Mouse (Mus musculus) MEL (cell line): Measurements from ENCODE around the gene Slit2. TPM values are rescaled to one million over a fixed set of nuclear protein-coding genes. Genes with fewer than 3 reads are reported as not detected.

Experiments used
- DNase-seq: peaks from one replicate; pipeline ENCODE4 v3.0.0; 2011; ENCODE audit warnings: low read depth, low spot score
- H3K27ac ChIP-seq: 2 replicates; pipeline ENCODE4 v1.5.1; 2012; ENCODE audit warnings: low read depth, mild to moderate bottlenecking, control low read depth, low read length, moderate library complexity; ENCODE audit not compliant: control insufficient read depth
- H3K27me3 ChIP-seq, 2 experiments: fragments of 150-350 bp in 1 of 2; sonication (generic) in 1 of 2; 2 replicates each; pipeline ENCODE4 v1.6.1; 2012; ENCODE audit warnings: low read length in 2 of 2, mild to moderate bottlenecking in 2 of 2, improper control_type of control experiment in 1 of 2, moderate library complexity in 1 of 2; ENCODE audit not compliant: insufficient read depth in 2 of 2, control insufficient read depth in 1 of 2
- H3K36me3 ChIP-seq, 2 experiments: 2 replicates each; pipeline ENCODE4 v1.6.1; 2012 to 2014; ENCODE audit warnings: low read length in 2 of 2, improper control_type of control experiment in 1 of 2, inconsistent platforms in 1 of 2, mild to moderate bottlenecking in 1 of 2; ENCODE audit not compliant: insufficient read depth in 2 of 2, control insufficient read depth in 1 of 2
- H3K4me1 ChIP-seq, 2 experiments: fragments of 150-350 bp in 1 of 2; sonication (generic) in 1 of 2; 2 replicates each; pipeline ENCODE4 v1.6.1; 2012; ENCODE audit warnings: low read length in 2 of 2, improper control_type of control experiment in 1 of 2, mild to moderate bottlenecking in 1 of 2; ENCODE audit not compliant: insufficient read depth in 2 of 2, control insufficient read depth in 1 of 2
- H3K4me3 ChIP-seq, 2 experiments: fragments of 150-350 bp in 1 of 2; sonication (generic) in 1 of 2; 2 replicates each; pipeline ENCODE4 v1.5.1; 2012; ENCODE audit warnings: low read depth in 2 of 2, low read length in 2 of 2, mild to moderate bottlenecking in 2 of 2, moderate library complexity in 2 of 2, control low read depth in 1 of 2, improper control_type of control experiment in 1 of 2; ENCODE audit not compliant: control insufficient read depth in 1 of 2, insufficient read depth in 1 of 2
- H3K79me2 ChIP-seq: 2 replicates; pipeline ENCODE4 v1.6.1; 2012; ENCODE audit warnings: mild to moderate bottlenecking, low read length, moderate library complexity; ENCODE audit not compliant: control insufficient read depth, poor library complexity, insufficient read depth
- H3K9ac ChIP-seq: 2 replicates; pipeline ENCODE4 v1.6.1; 2012; ENCODE audit warnings: low read depth, mild to moderate bottlenecking, control low read depth, low read length, moderate library complexity; ENCODE audit not compliant: control insufficient read depth, poor library complexity, severe bottlenecking
- H3K9me3 ChIP-seq: fragments of 150-350 bp; sonication (generic); replicated peaks from 2 replicates; pipeline ENCODE4 v1.6.1; 2012; ENCODE audit warnings: mild to moderate bottlenecking, low read length, improper control_type of control experiment, moderate library complexity; ENCODE audit not compliant: insufficient read depth
- ELF1 ChIP-seq: IDR thresholded peaks from 2 replicates; pipeline ENCODE4 v1.6.1; 2014; ENCODE audit warnings: low read depth, mild to moderate bottlenecking, inconsistent platforms, low read length, improper control_type of control experiment, moderate library complexity
- ETS1 ChIP-seq: IDR thresholded peaks from 2 replicates; pipeline ENCODE4 v1.6.1; 2012; ENCODE audit warnings: low read depth, mild to moderate bottlenecking, inconsistent platforms, low read length, improper control_type of control experiment, moderate library complexity
- HCFC1 ChIP-seq: IDR thresholded peaks from 2 replicates; pipeline ENCODE4 v1.6.1; 2012; ENCODE audit warnings: low read depth, mild to moderate bottlenecking, inconsistent platforms, low read length, improper control_type of control experiment, moderate library complexity
- JUND ChIP-seq: IDR thresholded peaks from 2 replicates; pipeline ENCODE4 v1.6.1; 2011; ENCODE audit warnings: low read depth, mild to moderate bottlenecking, improper control_type of control experiment, low read length
- MAFK ChIP-seq: IDR thresholded peaks from 2 replicates; pipeline ENCODE4 v1.6.1; 2011; ENCODE audit warnings: low read depth, mild to moderate bottlenecking, low read length, improper control_type of control experiment, borderline replicate concordance
- MAX ChIP-seq: IDR thresholded peaks from 2 replicates; pipeline ENCODE4 v1.6.1; 2011; ENCODE audit warnings: low read length, improper control_type of control experiment
- MAZ ChIP-seq: IDR thresholded peaks from 2 replicates; pipeline ENCODE4 v1.6.1; 2012; ENCODE audit warnings: low read depth, mild to moderate bottlenecking, inconsistent platforms, low read length, improper control_type of control experiment
- MEF2A ChIP-seq: IDR thresholded peaks from 2 replicates; pipeline ENCODE4 v1.6.1; 2014; ENCODE audit warnings: low read depth, mild to moderate bottlenecking, inconsistent platforms, low read length, improper control_type of control experiment; ENCODE audit not compliant: poor library complexity, insufficient replicate concordance, severe bottlenecking; ENCODE audit errors: extremely low read depth
- MXI1 ChIP-seq: IDR thresholded peaks from 2 replicates; pipeline ENCODE4 v1.6.1; 2011; ENCODE audit warnings: mild to moderate bottlenecking, low read depth, low read length, improper control_type of control experiment
- MYC ChIP-seq: IDR thresholded peaks from 2 replicates; pipeline ENCODE4 v1.6.1; 2011; ENCODE audit warnings: low read depth, mild to moderate bottlenecking, low read length, improper control_type of control experiment, moderate library complexity
- NELFE ChIP-seq: IDR thresholded peaks from 2 replicates; pipeline ENCODE4 v1.6.1; 2011; ENCODE audit warnings: low read depth, low read length, improper control_type of control experiment
- POLR2AphosphoS2 ChIP-seq: IDR thresholded peaks from 2 replicates; pipeline ENCODE4 v1.6.1; 2011; ENCODE audit warnings: low read length, improper control_type of control experiment
- SIN3A ChIP-seq: IDR thresholded peaks from 2 replicates; pipeline ENCODE4 v1.6.1; 2012; ENCODE audit warnings: low read length, improper control_type of control experiment, inconsistent platforms
- SMC3 ChIP-seq: IDR thresholded peaks from 2 replicates; pipeline ENCODE4 v1.6.1; 2011; ENCODE audit warnings: low read depth, low read length, improper control_type of control experiment
- TAL1 ChIP-seq: IDR thresholded peaks from 2 replicates; pipeline ENCODE4 v1.6.1; 2012; ENCODE audit warnings: mild to moderate bottlenecking, inconsistent platforms, low read length, moderate library complexity, mixed read lengths
- TBP ChIP-seq: IDR thresholded peaks from 2 replicates; pipeline ENCODE4 v1.8.0; 2011; ENCODE audit warnings: low read depth, low read length, improper control_type of control experiment
- UBTF ChIP-seq: IDR thresholded peaks from 2 replicates; pipeline ENCODE4 v1.6.1; 2012; ENCODE audit warnings: low read depth, mild to moderate bottlenecking, inconsistent platforms, low read length, improper control_type of control experiment, moderate library complexity, borderline replicate concordance; ENCODE audit not compliant: insufficient read depth
- ZNF384 ChIP-seq: IDR thresholded peaks from 2 replicates; pipeline ENCODE4 v1.6.1; 2012; ENCODE audit warnings: low read depth, mild to moderate bottlenecking, inconsistent platforms, low read length, improper control_type of control experiment
- polyA plus RNA-seq, 2 experiments: library from polyadenylated mRNA; stranded (reverse) in 1 of 2; unstranded in 1 of 2; fragments of >175 nt in 1 of 2; fragments of >200 nt in 1 of 2; gene quantifications; 2 replicates each; pipeline versions ENCODE4 v1.2.1 to v1.2.4; 2012; ENCODE audit warnings: low replicate concordance in 2 of 2, low read depth in 1 of 2; ENCODE audit not compliant: insufficient read length in 2 of 2, insufficient read depth in 1 of 2, missing spikeins in 1 of 2
- total RNA-seq: library from RNA; depleted of rRNA; stranded (reverse); fragments of 300-350 nt; gene quantifications from 2 replicates; pipeline ENCODE4 v1.2.3, GENCODE M21; 2012

Gene Slit2
- total and polyA plus RNA-seq, 3 experiments, result not detected

DNA sequence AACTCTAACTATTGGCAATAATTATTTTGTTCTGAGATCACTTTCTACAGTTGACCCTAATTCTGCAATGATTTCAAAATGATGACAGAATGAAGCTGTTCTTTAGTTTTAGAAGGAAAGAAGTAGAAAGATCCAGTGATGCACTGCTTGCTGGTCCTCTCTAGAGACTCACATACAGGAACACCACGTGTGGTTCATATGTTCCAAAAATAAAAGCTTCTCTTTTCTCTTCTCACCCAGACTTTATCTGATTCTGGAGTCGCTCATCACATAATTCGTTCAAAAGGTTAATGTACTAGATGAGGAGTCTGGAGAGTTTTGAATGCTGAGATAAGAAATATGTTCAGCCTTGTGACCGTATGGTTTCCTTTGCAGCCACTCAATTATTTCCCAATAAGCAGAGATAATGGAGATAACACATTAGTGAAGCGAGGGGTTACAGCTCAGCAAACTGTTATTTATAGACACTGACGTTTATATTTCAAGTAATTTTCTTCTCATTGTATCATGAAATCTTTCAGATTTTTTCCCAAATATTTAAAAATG, 332.2 kb downstream of the Slit2 start:
- Histone ChIP-seq H3K79me2 (no peaks in the 10 kb centered on the region), H3K27me3 (no peaks in the 10 kb centered on the region), H3K9ac (no peak overlapping the region), H3K4me1 (no peaks in the 10 kb centered on the region), H3K27ac (no peak overlapping the region), H3K36me3 (no peaks in the 10 kb centered on the region), H3K9me3 (no peaks in the 10 kb centered on the region)
- DNase-seq, result no peak
- no peak for TF ChIP-seq ZNF384
- no peak for TF ChIP-seq TAL1
- TF ChIP-seq ETS1, result no peak
- TF ChIP-seq ELF1, result no peak
- TF ChIP-seq SIN3A, result no peak
- TF ChIP-seq MEF2A, result no peak
- TF ChIP-seq TBP, result no peak
- TF ChIP-seq MXI1, result no peak
- no peak for TF ChIP-seq MAZ
- no peak for TF ChIP-seq MAFK
- no peak for TF ChIP-seq NELFE
- TF ChIP-seq, all 39 proteins: peak for 0
- no peak overlapping the region for H3K4me3 ChIP-seq

DNA sequence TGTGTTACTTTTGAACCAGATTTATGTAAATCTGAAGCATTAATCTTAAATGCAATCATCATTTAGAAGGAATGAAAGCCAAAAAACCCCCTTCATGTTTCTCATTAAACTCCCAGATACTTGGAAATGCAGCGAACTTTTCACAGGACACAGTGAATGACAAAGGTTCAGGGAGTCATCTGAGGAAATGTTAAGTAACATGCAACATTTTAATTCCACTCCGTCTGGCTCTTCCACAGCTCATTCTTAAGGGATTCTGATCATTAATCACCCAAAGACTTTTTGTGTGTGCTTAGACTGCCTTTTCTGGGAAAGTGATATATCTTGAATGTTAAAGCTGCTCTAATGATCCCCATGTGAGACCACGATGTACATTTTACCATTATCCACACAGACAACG, 337.7 kb downstream of the Slit2 start:
- H3K4me1 ChIP-seq, result no peaks in the 10 kb centered on the region
- H3K9ac ChIP-seq, result no peak overlapping the region
- H3K27me3 ChIP-seq, result no peaks in the 10 kb centered on the region
- no peaks in the 10 kb centered on the region for H3K36me3 ChIP-seq
- no peak overlapping the region for H3K27ac ChIP-seq
- no peak for DNase-seq
- H3K9me3 ChIP-seq, result no peaks in the 10 kb centered on the region
- no peaks in the 10 kb centered on the region for H3K79me2 ChIP-seq
- TF ChIP-seq MAX, result no peak
- no peak for TF ChIP-seq JUND
- no peak for TF ChIP-seq MYC
- TF ChIP-seq HCFC1, result no peak
- TF ChIP-seq SMC3, result no peak
- no peak for TF ChIP-seq POLR2AphosphoS2
- TF ChIP-seq UBTF, result no peak
- TF ChIP-seq ETS1, result no peak
- no peak for TF ChIP-seq ELF1
- H3K4me3 ChIP-seq, result no peak overlapping the region
